Mouse (Mus musculus): ENCODE data around the gene Eif3g. TPM values are rescaled to one million over a fixed set of nuclear protein-coding genes. Genes with fewer than 3 reads are reported as not detected.

Eif3g gene
- total and polyA plus RNA-seq, 3 experiments: 175 to 475 (median 198) TPM

DNA sequence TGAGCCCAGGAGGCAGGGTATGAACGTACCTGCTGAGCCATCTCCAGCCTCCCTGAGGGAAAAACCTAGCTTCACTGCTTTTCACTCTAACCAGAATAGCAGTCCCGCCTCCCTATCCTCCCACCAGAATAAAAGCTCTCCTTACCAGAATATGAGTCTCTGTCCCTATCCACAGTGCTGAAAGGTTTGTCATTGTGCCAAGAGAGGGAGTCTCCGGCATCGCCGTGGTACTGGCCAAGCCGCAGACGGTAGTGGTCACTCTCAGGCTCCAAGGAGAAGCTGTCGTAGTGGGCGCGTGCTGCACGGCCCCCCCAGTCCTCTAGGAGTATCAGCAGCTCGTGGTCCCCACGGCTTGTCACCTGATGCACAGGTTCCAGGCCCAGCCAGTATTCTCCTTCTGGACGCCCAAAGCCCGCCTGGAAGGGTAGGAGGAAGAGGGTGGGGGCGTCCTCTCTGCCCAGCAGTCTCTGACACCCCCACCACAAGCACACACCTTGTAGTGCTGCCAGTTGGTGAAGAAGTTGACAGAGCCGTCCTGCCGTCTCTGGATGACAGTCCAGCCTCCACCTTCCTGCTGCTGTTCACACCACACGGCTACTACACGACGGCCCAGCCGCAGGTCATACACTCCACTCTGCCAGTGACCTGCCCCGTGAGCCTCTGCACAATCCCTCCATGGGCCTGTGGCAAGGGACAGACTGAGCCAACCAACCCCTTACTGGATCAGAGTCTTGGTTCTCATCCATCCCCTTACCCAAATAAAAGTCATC is 23.2 kb downstream of the Eif3g start:
- Histone ChIP-seq H3K4me1 (ENCODE audit: insufficient read depth, low read depth, low read length) (peaks cover 24% of the 10 kb centered on the region), H3K27me3 (ENCODE audit: insufficient read depth, low read length) (peaks cover 28% of the 10 kb centered on the region), H3K4me3 (ENCODE audit: low read depth, low read length) (no peak overlapping the region), H3K9me3 (replicated peaks) (no peaks in the 10 kb centered on the region), H3K36me3 (replicated peaks) (peaks cover 3% of the 10 kb centered on the region)
- DNase-seq (ENCODE audit: low spot score) (no peak), ATAC-seq (ENCODE audit: extremely low read depth, insufficient number of reproducible peaks, low FRiP score, poor library complexity, severe bottlenecking) (no peak)
- TF ChIP-seq CTCF (IDR thresholded peaks at IDR 0.05; ENCODE audit: low read depth, low read length): no peak
- no peak for TF ChIP-seq POLR2AphosphoS5 (IDR thresholded peaks at IDR 0.05; ENCODE audit: insufficient replicate concordance, low read depth, low read length)
- TF ChIP-seq GATA2 (IDR thresholded peaks at IDR 0.05; ENCODE audit: borderline replicate concordance, low read depth, low read length): no peak
- TF ChIP-seq TAL1 (conservative IDR thresholded peaks at IDR 0.05; ENCODE audit: low read depth, low read length): no peak
- TF ChIP-seq GATA1 (IDR thresholded peaks at IDR 0.05; ENCODE audit: borderline replicate concordance, low read length): no peak

DNA sequence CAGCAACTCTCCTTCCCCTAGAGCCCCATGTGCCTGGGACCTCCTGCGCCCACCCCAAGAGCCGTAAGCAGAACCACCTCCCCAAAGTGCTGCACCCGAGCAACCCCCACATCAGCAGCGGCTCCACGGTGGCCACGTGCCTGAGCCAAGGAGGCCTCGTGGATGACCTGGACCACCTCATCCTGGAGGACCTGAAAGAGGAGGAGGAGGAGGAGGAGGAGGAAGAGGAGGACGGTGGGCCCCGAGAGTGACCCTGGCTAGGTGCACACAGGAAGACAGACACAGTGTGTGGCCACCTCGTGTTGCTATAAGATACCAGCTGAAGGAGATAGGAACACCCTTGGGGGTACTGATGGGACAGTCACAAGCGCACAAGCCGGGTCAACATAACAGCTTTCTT is 24.9 kb downstream of the Eif3g start:
- peaks cover 30% of the 10 kb centered on the region for H3K27me3 ChIP-seq (ENCODE audit: insufficient read depth, low read length)
- ATAC-seq (ENCODE audit: extremely low read depth, insufficient number of reproducible peaks, low FRiP score, poor library complexity, severe bottlenecking): no peak
- H3K4me1 ChIP-seq (ENCODE audit: insufficient read depth, low read depth, low read length): peaks cover 16% of the 10 kb centered on the region
- TF ChIP-seq TAL1 (conservative IDR thresholded peaks at IDR 0.05; ENCODE audit: low read depth, low read length) (no peak), GATA1 (IDR thresholded peaks at IDR 0.05; ENCODE audit: borderline replicate concordance, low read length) (no peak), GATA2 (IDR thresholded peaks at IDR 0.05; ENCODE audit: borderline replicate concordance, low read depth, low read length) (no peak), CTCF (IDR thresholded peaks at IDR 0.05; ENCODE audit: low read depth, low read length) (no peak), POLR2AphosphoS5 (IDR thresholded peaks at IDR 0.05; ENCODE audit: insufficient replicate concordance, low read depth, low read length) (no peak)
- DNase-seq (ENCODE audit: low spot score): no peak
- H3K9me3 ChIP-seq (replicated peaks): no peaks in the 10 kb centered on the region
- peaks cover 3% of the 10 kb centered on the region for H3K36me3 ChIP-seq (replicated peaks)
- no peak overlapping the region for H3K4me3 ChIP-seq (ENCODE audit: low read depth, low read length)

DNA sequence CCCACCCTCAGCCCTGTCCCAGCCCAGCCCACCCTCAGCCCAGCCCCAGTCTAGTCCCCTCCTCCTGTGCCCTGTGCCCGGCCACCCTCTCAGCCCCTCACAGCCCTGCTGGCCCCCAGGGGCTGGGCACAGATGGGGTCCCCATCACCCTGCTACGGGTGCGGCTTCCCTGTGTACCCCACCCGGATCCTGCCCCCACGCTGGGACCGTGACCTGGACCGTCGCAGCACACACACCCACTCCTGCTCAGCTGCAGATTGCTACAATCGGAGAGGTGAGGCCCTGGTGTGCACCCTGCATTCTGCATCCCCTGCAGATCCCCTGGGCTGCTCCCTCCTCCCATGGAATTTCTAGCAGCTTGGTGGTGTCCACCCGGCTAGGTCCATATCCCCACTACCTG is 25.4 kb downstream of the Eif3g start:
- no peak for DNase-seq (ENCODE audit: low spot score)
- H3K4me3 ChIP-seq (ENCODE audit: low read depth, low read length): no peak overlapping the region
- no peak for TF ChIP-seq POLR2AphosphoS5 (IDR thresholded peaks at IDR 0.05; ENCODE audit: insufficient replicate concordance, low read depth, low read length)
- TF ChIP-seq GATA2 (IDR thresholded peaks at IDR 0.05; ENCODE audit: borderline replicate concordance, low read depth, low read length): no peak
- no peak for TF ChIP-seq GATA1 (IDR thresholded peaks at IDR 0.05; ENCODE audit: borderline replicate concordance, low read length)
- TF ChIP-seq TAL1 (conservative IDR thresholded peaks at IDR 0.05; ENCODE audit: low read depth, low read length): no peak
- TF ChIP-seq CTCF (IDR thresholded peaks at IDR 0.05; ENCODE audit: low read depth, low read length): no peak
- no peaks in the 10 kb centered on the region for H3K9me3 ChIP-seq (replicated peaks)
- peaks cover 32% of the 10 kb centered on the region for H3K27me3 ChIP-seq (ENCODE audit: insufficient read depth, low read length)
- peaks cover 14% of the 10 kb centered on the region for H3K4me1 ChIP-seq (ENCODE audit: insufficient read depth, low read depth, low read length)
- ATAC-seq (ENCODE audit: extremely low read depth, insufficient number of reproducible peaks, low FRiP score, poor library complexity, severe bottlenecking): no peak
- peaks cover 3% of the 10 kb centered on the region for H3K36me3 ChIP-seq (replicated peaks)

DNA sequence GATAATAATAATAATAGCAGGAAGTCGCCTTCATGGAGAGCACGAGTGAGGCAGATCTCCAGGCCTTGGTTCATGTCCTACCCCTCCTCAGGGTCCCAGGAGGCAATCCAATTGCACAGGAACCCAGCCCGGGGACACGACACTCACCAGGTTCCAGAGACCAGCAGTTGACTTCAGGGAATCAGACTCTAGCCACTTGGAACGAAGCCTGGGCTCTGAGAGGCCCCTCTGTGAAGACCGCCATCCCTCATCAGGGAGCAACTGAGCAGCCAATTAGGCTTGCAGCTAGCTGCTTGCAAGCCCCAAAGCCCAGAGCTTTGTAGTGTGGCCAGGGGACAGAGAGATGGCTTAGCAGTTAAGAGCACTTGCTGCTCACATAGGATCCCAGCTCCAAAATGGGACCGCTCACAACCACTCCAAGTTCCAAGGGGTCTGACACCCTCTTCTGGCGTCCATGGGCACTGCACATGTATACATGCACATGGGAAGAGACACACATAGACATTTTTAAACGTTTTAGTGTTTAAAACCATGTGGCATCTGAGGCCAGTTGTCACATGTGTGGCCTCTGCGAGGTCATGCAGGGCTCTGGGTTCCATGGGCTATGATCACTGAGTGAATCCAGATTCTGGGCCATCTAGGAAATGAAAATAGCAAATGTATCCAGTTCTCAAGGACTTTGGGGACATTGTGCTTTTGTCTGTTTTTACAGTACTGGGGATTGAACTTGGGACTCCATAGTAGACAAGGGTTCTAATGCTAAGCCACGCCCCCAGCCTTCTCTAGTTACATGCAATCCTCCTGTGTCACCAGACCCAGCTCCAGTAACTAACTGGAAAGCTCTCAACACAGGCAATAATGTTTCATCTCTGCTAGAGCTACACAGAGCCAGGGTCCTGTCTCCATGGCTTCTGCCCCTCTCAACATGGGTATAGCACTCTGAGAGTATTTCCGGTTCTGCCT is 27.9 kb downstream of the Eif3g start:
- DNase-seq (ENCODE audit: low spot score): no peak
- Histone ChIP-seq H3K4me3 (ENCODE audit: low read depth, low read length) (no peak overlapping the region), H3K27me3 (ENCODE audit: insufficient read depth, low read length) (peaks cover 28% of the 10 kb centered on the region), H3K36me3 (replicated peaks) (peaks cover 2% of the 10 kb centered on the region), H3K4me1 (ENCODE audit: insufficient read depth, low read depth, low read length) (no peaks in the 10 kb centered on the region), H3K9me3 (replicated peaks) (no peaks in the 10 kb centered on the region)
- no peak for ATAC-seq (ENCODE audit: extremely low read depth, insufficient number of reproducible peaks, low FRiP score, poor library complexity, severe bottlenecking)
- TF ChIP-seq CTCF (IDR thresholded peaks at IDR 0.05; ENCODE audit: low read depth, low read length) (no peak), GATA1 (IDR thresholded peaks at IDR 0.05; ENCODE audit: borderline replicate concordance, low read length) (no peak), TAL1 (conservative IDR thresholded peaks at IDR 0.05; ENCODE audit: low read depth, low read length) (no peak), GATA2 (IDR thresholded peaks at IDR 0.05; ENCODE audit: borderline replicate concordance, low read depth, low read length) (no peak), POLR2AphosphoS5 (IDR thresholded peaks at IDR 0.05; ENCODE audit: insufficient replicate concordance, low read depth, low read length) (no peak)

DNA sequence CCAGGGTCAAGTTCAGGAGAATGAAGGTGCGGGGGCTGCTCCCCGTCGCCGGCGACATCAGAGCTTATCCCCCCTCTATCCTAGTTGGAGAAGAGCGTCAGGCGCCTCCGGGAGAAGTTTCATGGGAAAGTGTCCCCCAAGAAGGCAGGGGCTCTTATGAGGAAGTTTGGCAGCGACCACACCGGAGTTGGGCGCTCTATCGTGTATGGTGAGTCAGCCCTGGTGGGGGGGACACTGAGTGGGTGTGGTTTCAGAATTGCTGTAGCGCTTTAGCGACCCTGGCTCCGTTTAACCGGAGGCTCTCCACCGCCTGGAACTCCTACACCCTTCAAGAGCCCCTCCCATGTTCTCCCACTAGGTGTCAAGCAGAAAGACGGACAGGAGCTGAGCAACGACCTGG is 29.2 kb downstream of the Eif3g start:
- no peak for TF ChIP-seq TAL1 (conservative IDR thresholded peaks at IDR 0.05; ENCODE audit: low read depth, low read length)
- TF ChIP-seq POLR2AphosphoS5 (IDR thresholded peaks at IDR 0.05; ENCODE audit: insufficient replicate concordance, low read depth, low read length): no peak
- no peak for TF ChIP-seq CTCF (IDR thresholded peaks at IDR 0.05; ENCODE audit: low read depth, low read length)
- no peak for TF ChIP-seq GATA1 (IDR thresholded peaks at IDR 0.05; ENCODE audit: borderline replicate concordance, low read length)
- no peak for TF ChIP-seq GATA2 (IDR thresholded peaks at IDR 0.05; ENCODE audit: borderline replicate concordance, low read depth, low read length)
- no peak for DNase-seq (ENCODE audit: low spot score)
- Histone ChIP-seq H3K9me3 (replicated peaks) (no peaks in the 10 kb centered on the region), H3K27me3 (ENCODE audit: insufficient read depth, low read length) (peaks cover 20% of the 10 kb centered on the region), H3K4me3 (ENCODE audit: low read depth, low read length) (no peak overlapping the region), H3K4me1 (ENCODE audit: insufficient read depth, low read depth, low read length) (no peaks in the 10 kb centered on the region), H3K36me3 (replicated peaks) (no peaks in the 10 kb centered on the region)
- ATAC-seq (ENCODE audit: extremely low read depth, insufficient number of reproducible peaks, low FRiP score, poor library complexity, severe bottlenecking): no peak

Measured in G1E (cell line).